In genomic region chr3:107183178-107183577, GRCm38 (mm10) we compare ENCODE assay signal across 23 mouse cellular contexts. TPM values are rescaled to one million over a fixed set of nuclear protein-coding genes. Genes with fewer than 3 reads are reported as not detected.
DNase-seq lines count a peak whose midpoint lies in the region; ATAC-seq and TF ChIP-seq lines count a peak whose summit lies in the region.
"Had no signal": no experiment of that assay in that cellular context is flagged by ENCODE, and none has a peak within 500 bp of the region (broad histone marks: within the 10 kb centered on the region; RNA-seq: fewer than 3 reads in every experiment).

No protein-coding gene starts in this region.

- no peaks in the 10 kb centered on the region for H3K4me1 ChIP-seq in heart, adult 2 months (ENCODE audit: control insufficient read depth, insufficient read depth, low read length)
- H3K4me1 ChIP-seq in lung, postnatal 0 days (ENCODE audit: insufficient read depth, low read depth, low read length), result no peaks in the 10 kb centered on the region
- no peaks in the 10 kb centered on the region for H3K4me1 ChIP-seq in lung, adult 2 months (ENCODE audit: control insufficient read depth, insufficient read depth, low read length)
- H3K4me1 ChIP-seq: embryonic facial prominence, embryonic 15.5 days; forebrain, embryonic 12.5 days; heart, embryonic 15.5 days had no signal

- no peak overlapping the region for H3K27ac ChIP-seq in heart, adult 2 months
- no peak overlapping the region for H3K27ac ChIP-seq in lung, postnatal 0 days (ENCODE audit: low read length)
- H3K27ac ChIP-seq: embryonic facial prominence, embryonic 15.5 days; forebrain, embryonic 12.5 days; heart, embryonic 15.5 days had no signal

- intact Hi-C loops in heart, adult 2 months (cut with DNase I), result no loop called here
- intact Hi-C loops in heart, postnatal 25 days (cut with DNase I), result no loop called here

- no peak for TF ChIP-seq POLR2A in heart, adult 2 months (IDR thresholded peaks at IDR 0.05; ENCODE audit: insufficient read depth, low read depth, low read length)
- TF ChIP-seq POLR2A in lung, adult 2 months (IDR thresholded peaks at IDR 0.05; ENCODE audit: borderline replicate concordance, extremely low read depth, low read depth, low read length), result no peak

- no peak for TF ChIP-seq EP300 in heart, adult 2 months (IDR thresholded peaks at IDR 0.05; ENCODE audit: insufficient read depth, low read depth, low read length)
- no peak for TF ChIP-seq EP300 in lung, postnatal 0 days (IDR thresholded peaks at IDR 0.05)

- no peaks in the 10 kb centered on the region for H3K79me2 ChIP-seq in heart, adult 2 months (replicated peaks; ENCODE audit: control insufficient read depth, insufficient read depth, low read length)

- WGBS in heart, adult 2 months, result 57% methylated on average over 3 of the region's 3 CpGs
- WGBS in lung, postnatal 0 days, result 60% methylated on average over 3 of the region's 3 CpGs
- WGBS in lung, adult 2 months, result 66% methylated on average over 3 of the region's 3 CpGs

- ATAC-seq in lung, postnatal 0 days, result no peak
- ATAC-seq: hindbrain, embryonic 16.5 days had no signal

- no peaks in the 10 kb centered on the region for H3K9me3 ChIP-seq in lung, postnatal 0 days (ENCODE audit: low read length)
- H3K9me3 ChIP-seq: embryonic facial prominence, embryonic 15.5 days; forebrain, embryonic 12.5 days; heart, embryonic 15.5 days had no signal

- H3K4me2 ChIP-seq in lung, postnatal 0 days (replicated peaks; ENCODE audit: low read depth, low read length), result no peak overlapping the region
- H3K4me2 ChIP-seq: embryonic facial prominence, embryonic 15.5 days; forebrain, embryonic 12.5 days; heart, embryonic 15.5 days had no signal

- DNase-seq in adrenal gland, postnatal 10 days, result peak; percentile 33
- no peak for DNase-seq in adrenal gland, postnatal 14 days
- DNase-seq in heart, adult 2 months, result peak; percentile 41 to 58
- no peak for DNase-seq in heart, postnatal 25 days (ENCODE audit: low spot score)
- peak; percentile 30 for DNase-seq in lung, postnatal 0 days (ENCODE audit: low spot score)
- no peak for DNase-seq in lung, adult 2 months
- DNase-seq in brain, adult 2 months (ENCODE audit: low read depth, low spot score), result peak; percentile 45
- no peak for DNase-seq in urinary bladder, postnatal 10 days (ENCODE audit: low spot score)
- DNase-seq: cerebellum, adult 11 months; cerebellum, postnatal 36 days; kidney, adult 18-20 months had no signal

- H3K4me3 ChIP-seq in heart, adult 2 months, result no peak overlapping the region
- H3K4me3 ChIP-seq in lung, postnatal 0 days (ENCODE audit: low read depth, low read length), result no peak overlapping the region
- no peak overlapping the region for H3K4me3 ChIP-seq in lung, adult 2 months (replicated peaks; ENCODE audit: extremely low read depth, low read depth, low read length)
- H3K4me3 ChIP-seq: embryonic facial prominence, embryonic 15.5 days; forebrain, embryonic 12.5 days; heart, embryonic 15.5 days had no signal

- H3K27me3 ChIP-seq in heart, adult 2 months (ENCODE audit: control insufficient read depth, insufficient read depth, low read length), result no peaks in the 10 kb centered on the region
- no peaks in the 10 kb centered on the region for H3K27me3 ChIP-seq in lung, postnatal 0 days (replicated peaks; ENCODE audit: insufficient read depth, low read length)
- H3K27me3 ChIP-seq: forebrain, embryonic 12.5 days; heart, embryonic 15.5 days had no signal

- no peaks in the 10 kb centered on the region for H3K36me3 ChIP-seq in heart, adult 2 months (ENCODE audit: control insufficient read depth, insufficient read depth, low read length)
- no peaks in the 10 kb centered on the region for H3K36me3 ChIP-seq in lung, postnatal 0 days (ENCODE audit: insufficient read depth, low read length)
- H3K36me3 ChIP-seq: embryonic facial prominence, embryonic 15.5 days; forebrain, embryonic 12.5 days; heart, embryonic 15.5 days had no signal

- H3K9ac ChIP-seq in heart, adult 2 months (ENCODE audit: low read depth, low read length), result no peak overlapping the region
- no peak overlapping the region for H3K9ac ChIP-seq in lung, postnatal 0 days (replicated peaks; ENCODE audit: low read depth)
- H3K9ac ChIP-seq: embryonic facial prominence, embryonic 15.5 days; forebrain, embryonic 12.5 days; heart, embryonic 15.5 days had no signal

- no peak for TF ChIP-seq CTCF in heart, adult 2 months (IDR thresholded peaks at IDR 0.05)
- TF ChIP-seq CTCF in lung, postnatal 0 days (IDR thresholded peaks at IDR 0.05), result no peak
- no peak for TF ChIP-seq CTCF in lung, adult 2 months (IDR thresholded peaks at IDR 0.05; ENCODE audit: insufficient read depth, low read length)

RNA-seq across cellular contexts. Expression of gene Kcna10, which starts 0.3 kb away (rescaled TPM):
- not detected for total RNA-seq in adrenal gland, postnatal 10 days (2021)
- not detected in 2 replicates for total RNA-seq in adrenal gland, postnatal 14 days (2021)
- total RNA-seq in heart, adult 2 months (2021), result not detected
- not detected in 2 replicates for polyA plus RNA-seq in heart, adult 2 months (2012; rRNA removed)
- total RNA-seq in heart, postnatal 25 days (2021), result not detected
- not detected in 2 replicates for polyA plus RNA-seq in lung, postnatal 0 days (2015; fragmentation: Nextera tagmentation; extraction: Ambion mirVana)
- polyA plus RNA-seq in lung, adult 2 months (2012; rRNA removed), result not detected in 2 replicates
- total RNA-seq: adrenal gland, postnatal 4 days; CH12.LX; megakaryocyte-erythroid progenitor cell, adult 5-6 weeks; neutrophil, adult 5-6 weeks had no signal
- polyA plus RNA-seq: embryonic facial prominence, embryonic 15.5 days; forebrain, embryonic 12.5 days; heart, embryonic 15.5 days; hindbrain, embryonic 16.5 days; large intestine, adult 2 months; limb, embryonic 14.5 days; liver, embryonic 16.5 days had no signal

RNA-seq across cellular contexts. Expression of gene Cym, which starts 38.4 kb away (rescaled TPM):
- total RNA-seq in adrenal gland, postnatal 10 days (2021), result 1 to 10 TPM in 1 of 2 experiments, under 1 TPM in 1; 0.88 to 1.2 TPM
- total RNA-seq in adrenal gland, postnatal 14 days (2021), result not detected in 2 replicates
- not detected for total RNA-seq in heart, adult 2 months (2021)
- 0.12 TPM in 1 of 2 replicates, not detected in the other for polyA plus RNA-seq in heart, adult 2 months (2012; rRNA removed)
- total RNA-seq in heart, postnatal 25 days (2021), result under 1 TPM in 1 of 2 experiments, not detected in 1; 0.22 TPM
- polyA plus RNA-seq in lung, postnatal 0 days (2015; fragmentation: Nextera tagmentation; extraction: Ambion mirVana), result 0.36 and 0.41 TPM in 2 replicates
- polyA plus RNA-seq in lung, adult 2 months (2012; rRNA removed), result 0.25 and 0.27 TPM in 2 replicates
- total RNA-seq: CH12.LX; megakaryocyte-erythroid progenitor cell, adult 5-6 weeks; neutrophil, adult 5-6 weeks had no signal
- polyA plus RNA-seq: forebrain, embryonic 12.5 days; testis, adult 2 months had no signal

RNA-seq across cellular contexts. Expression of gene A630076J17Rik, which starts 47.2 kb away (rescaled TPM):
- under 1 TPM in 1 of 2 experiments, not detected in 1; 0.45 TPM for total RNA-seq in adrenal gland, postnatal 10 days (2021)
- not detected in 2 replicates for total RNA-seq in adrenal gland, postnatal 14 days (2021)
- not detected for total RNA-seq in heart, adult 2 months (2021)
- 0.18 TPM in 1 of 2 replicates, not detected in the other for polyA plus RNA-seq in heart, adult 2 months (2012; rRNA removed)
- not detected for total RNA-seq in heart, postnatal 25 days (2021)
- polyA plus RNA-seq in lung, postnatal 0 days (2015; fragmentation: Nextera tagmentation; extraction: Ambion mirVana), result not detected in 2 replicates
- not detected in 2 replicates for polyA plus RNA-seq in lung, adult 2 months (2012; rRNA removed)
- total RNA-seq: adrenal gland, postnatal 4 days; CH12.LX; megakaryocyte-erythroid progenitor cell, adult 5-6 weeks; neutrophil, adult 5-6 weeks had no signal
- polyA plus RNA-seq: embryonic facial prominence, embryonic 15.5 days; forebrain, embryonic 12.5 days; hindbrain, embryonic 16.5 days; large intestine, adult 2 months; limb, embryonic 14.5 days; liver, embryonic 16.5 days; testis, adult 2 months had no signal

RNA-seq across cellular contexts. Expression of gene Prok1, which starts 56.3 kb away (rescaled TPM):
- total RNA-seq in adrenal gland, postnatal 10 days (2021), result 1 to 10 TPM; 6.2 to 6.7 TPM
- total RNA-seq in adrenal gland, postnatal 14 days (2021), result 0.26 and 1.3 TPM in 2 replicates
- total RNA-seq in heart, adult 2 months (2021), result not detected
- polyA plus RNA-seq in heart, adult 2 months (2012; rRNA removed), result not detected in 2 replicates
- total RNA-seq in heart, postnatal 25 days (2021), result not detected
- 0.12 TPM in 1 of 2 replicates, not detected in the other for polyA plus RNA-seq in lung, postnatal 0 days (2015; fragmentation: Nextera tagmentation; extraction: Ambion mirVana)
- polyA plus RNA-seq in lung, adult 2 months (2012; rRNA removed), result 0.19 TPM in 1 of 2 replicates, not detected in the other
- total RNA-seq: CH12.LX; megakaryocyte-erythroid progenitor cell, adult 5-6 weeks; neutrophil, adult 5-6 weeks had no signal
- polyA plus RNA-seq: embryonic facial prominence, embryonic 15.5 days; forebrain, embryonic 12.5 days; heart, embryonic 15.5 days; testis, adult 2 months had no signal

Comparison
In these comparisons a context has a peak if more than half of its experiments do, and no peak if none do; other contexts are left out.
1. DNase-seq: peak in adrenal gland, postnatal 10 days (single experiment), heart, adult 2 months (2 of 2), lung, postnatal 0 days (single experiment) and brain, adult 2 months (single experiment); none in adrenal gland, postnatal 14 days (single experiment), heart, postnatal 25 days (single experiment), lung, adult 2 months (single experiment) and urinary bladder, postnatal 10 days (single experiment).